Mouse (Mus musculus): Measurements from ENCODE around the gene Gla.

- TF ChIP-seq CTCF (IDR thresholded peaks at IDR 0.05; ENCODE audit: insufficient read depth, low read length) (no peak), POLR2A (IDR thresholded peaks at IDR 0.05; ENCODE audit: borderline replicate concordance, extremely low read depth, low read depth, low read length) (no peak)
Observed at GRCm38 (mm10) chrX:134540414-134541135, 60.4 kb downstream of the Gla start.

Measured in lung, adult 2 months (tissue).